Mouse (Mus musculus): ENCODE data around the gene Mup21.

- TF ChIP-seq CTCF (conservative IDR thresholded peaks at IDR 0.05; ENCODE audit: low read length) = peak; percentile 87
- no peak for TF ChIP-seq POU5F1 (IDR thresholded peaks at IDR 0.05; ENCODE audit: borderline replicate concordance, low read length)
Observed at GRCm38 (mm10) chr4:62177282-62177681, 26.6 kb upstream of the Mup21 start.
